In the genomic region with DNA sequence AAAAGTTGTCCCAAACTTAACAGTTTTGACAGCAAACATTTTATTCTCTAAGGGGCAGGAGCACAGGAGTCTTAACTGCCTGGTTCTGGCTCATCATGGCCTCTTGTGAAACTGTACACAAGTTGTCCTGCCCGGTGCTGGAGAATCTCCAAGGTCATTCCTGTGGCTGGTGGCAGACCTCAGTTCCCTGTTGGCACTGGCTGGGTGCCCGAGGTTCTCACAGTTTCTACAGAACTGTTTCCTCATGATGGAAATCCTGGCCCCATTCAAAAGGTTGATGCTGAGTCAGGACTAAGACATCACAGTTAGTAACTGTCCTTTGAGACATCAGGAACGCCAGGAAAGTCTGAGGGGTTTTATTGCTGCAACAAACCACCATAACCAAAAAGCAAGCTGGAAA, we compare ENCODE assay signal across 12 mouse cellular contexts. TPM values are rescaled to one million over a fixed set of nuclear protein-coding genes. Genes with fewer than 3 reads are reported as not detected.
A peak's percentile ranks its signal among the peaks of the same experiment; 100 is the strongest.
DNase-seq lines count a peak whose midpoint lies in the region; ATAC-seq and TF ChIP-seq lines count a peak whose summit lies in the region.
"Had no signal": no experiment of that assay in that cellular context is flagged by ENCODE, and none has a peak within 500 bp of the region (broad histone marks: within the 10 kb centered on the region; RNA-seq: fewer than 3 reads in every experiment).

No protein-coding gene starts in this region.

- TF ChIP-seq CTCF in liver, adult 2 months (IDR thresholded peaks at IDR 0.05; ENCODE audit: low read depth, low read length) = no peak
- no peak for TF ChIP-seq CTCF in liver, postnatal 0 days (IDR thresholded peaks at IDR 0.05; ENCODE audit: low read depth)

- no peaks in the 10 kb centered on the region for H3K36me3 ChIP-seq in liver, adult 2 months (ENCODE audit: control insufficient read depth, insufficient read depth, low read length)
- H3K36me3 ChIP-seq in liver, postnatal 0 days (replicated peaks; ENCODE audit: insufficient read depth, low read length) = no peaks in the 10 kb centered on the region
- H3K36me3 ChIP-seq in forebrain, embryonic 10.5 days (replicated peaks) = no peaks in the 10 kb centered on the region

- ATAC-seq in liver, postnatal 0 days = no peak
- ATAC-seq in hematopoietic stem cell, adult 5-6 weeks (replicated peaks in 1 of 2; ENCODE audit: insufficient read depth in 1 of 2, low FRiP score in 2 of 2, low TSS enrichment in 1 of 2, low read depth in 1 of 2, poor library complexity in 2 of 2, severe bottlenecking in 2 of 2) = peak; percentile 48 to 52
- no peak for ATAC-seq in CD4-positive, CD25-positive, alpha-beta regulatory T cell, adult 4 months

- intact Hi-C loops in heart, postnatal 10 days (cut with DNase I) = no loop called here

- no peaks in the 10 kb centered on the region for H3K79me2 ChIP-seq in liver, adult 2 months (ENCODE audit: control insufficient read depth, insufficient read depth, low read length)

- DNase-seq in liver, adult 2 months (ENCODE audit: extremely low read depth, low read depth, low spot score) = peak; percentile 98
- no peak for DNase-seq in liver, postnatal 0 days
- peak; percentile 89 for DNase-seq in adrenal gland, postnatal 25 days
- peak; percentile 55 to 66 for DNase-seq in lung, postnatal 4 days
- DNase-seq in heart, postnatal 10 days = no peak
- no peak for DNase-seq in forebrain, embryonic 10.5 days (ENCODE audit: extremely low spot score, low spot score)

- no peak for TF ChIP-seq EP300 in liver, postnatal 0 days (IDR thresholded peaks at IDR 0.05; ENCODE audit: low read depth)

- no peaks in the 10 kb centered on the region for H3K9me3 ChIP-seq in liver, postnatal 0 days (ENCODE audit: low read length)
- no peaks in the 10 kb centered on the region for H3K9me3 ChIP-seq in forebrain, embryonic 10.5 days

- WGBS in liver, adult 2 months = 10% methylated on average over 3 of the region's 3 CpGs
- WGBS in liver, postnatal 0 days (ENCODE audit: insufficient replicate concordance) = 46% methylated on average over 3 of the region's 3 CpGs
- 85% methylated on average over 3 of the region's 3 CpGs for WGBS in forebrain, embryonic 10.5 days

- H3K9ac ChIP-seq in liver, adult 2 months (ENCODE audit: low read depth, low read length) = no peak overlapping the region
- H3K9ac ChIP-seq in liver, postnatal 0 days (replicated peaks) = no peak overlapping the region

- no peak for TF ChIP-seq POLR2A in liver, adult 2 months (IDR thresholded peaks at IDR 0.05; ENCODE audit: extremely low read depth, insufficient read depth, low read length)

- no peaks in the 10 kb centered on the region for H3K27me3 ChIP-seq in liver, adult 2 months (ENCODE audit: control insufficient read depth, insufficient read depth, low read length)
- no peaks in the 10 kb centered on the region for H3K27me3 ChIP-seq in liver, postnatal 0 days (ENCODE audit: insufficient read depth, low read length)
- H3K27me3 ChIP-seq in forebrain, embryonic 10.5 days (ENCODE audit: poor library complexity, severe bottlenecking) = peaks cover 30% of the 10 kb centered on the region

- H3K4me2 ChIP-seq in liver, postnatal 0 days (ENCODE audit: low read depth, low read length) = no peak overlapping the region

- peak overlapping the region; percentile 34 for H3K27ac ChIP-seq in liver, adult 2 months (replicated peaks; ENCODE audit: insufficient read depth, low read depth, low read length)
- H3K27ac ChIP-seq in liver, postnatal 0 days (ENCODE audit: low read depth) = no peak overlapping the region
- H3K27ac ChIP-seq in forebrain, embryonic 10.5 days = no peak overlapping the region

- no peak overlapping the region for H3K4me3 ChIP-seq in liver, adult 2 months (ENCODE audit: insufficient read depth, low read depth, low read length)
- H3K4me3 ChIP-seq in liver, postnatal 0 days (ENCODE audit: low read depth, low read length) = no peak overlapping the region
- H3K4me3 ChIP-seq in forebrain, embryonic 10.5 days = no peak overlapping the region

- peaks cover 12% of the 10 kb centered on the region for H3K4me1 ChIP-seq in liver, adult 2 months (ENCODE audit: control insufficient read depth, insufficient read depth, low read length)
- H3K4me1 ChIP-seq in liver, postnatal 0 days (ENCODE audit: insufficient read depth) = no peaks in the 10 kb centered on the region
- H3K4me1 ChIP-seq in forebrain, embryonic 10.5 days = peaks cover 38% of the 10 kb centered on the region

RNA-seq across cellular contexts. Expression of a gene that starts 8.6 kb away (rescaled TPM):
- total RNA-seq in liver, adult 2 months (2014; rRNA removed) = 1.8 and 2.3 TPM in 2 replicates
- polyA plus RNA-seq in liver, adult 2 months (2012; rRNA removed) = 6.4 and 6.9 TPM in 2 replicates
- polyA plus RNA-seq in liver, postnatal 0 days (2015; fragmentation: Nextera tagmentation; extraction: Ambion mirVana) = 0.18 and 0.26 TPM in 2 replicates
- total RNA-seq in adrenal gland, postnatal 25 days (2021) = 9.0 and 10.2 TPM in 2 replicates
- not detected in 2 replicates for total RNA-seq in hematopoietic stem cell, adult 5-6 weeks (2017)
- 1 to 10 TPM; 3.5 to 3.9 TPM for total RNA-seq in heart, postnatal 10 days (2021)
- not detected for polyA plus RNA-seq in CD4-positive, CD25-positive, alpha-beta regulatory T cell, adult 4 months (2017; shearing (Covaris generic))
- 0.80 and 0.82 TPM in 2 replicates for polyA plus RNA-seq in forebrain, embryonic 10.5 days (2016; fragmentation: Nextera tagmentation; extraction: Ambion mirVana)

RNA-seq across cellular contexts. Expression of a gene that starts 28.6 kb away (rescaled TPM):
- not detected in 2 replicates for total RNA-seq in liver, adult 2 months (2014; rRNA removed)
- polyA plus RNA-seq in liver, adult 2 months (2012; rRNA removed) = not detected in 2 replicates
- polyA plus RNA-seq in liver, postnatal 0 days (2015; fragmentation: Nextera tagmentation; extraction: Ambion mirVana) = not detected in 2 replicates
- 0.62 and 0.64 TPM in 2 replicates for total RNA-seq in adrenal gland, postnatal 25 days (2021)
- not detected in 2 replicates for total RNA-seq in hematopoietic stem cell, adult 5-6 weeks (2017)
- total RNA-seq in heart, postnatal 10 days (2021) = not detected
- not detected for polyA plus RNA-seq in CD4-positive, CD25-positive, alpha-beta regulatory T cell, adult 4 months (2017; shearing (Covaris generic))
- not detected in 2 replicates for polyA plus RNA-seq in forebrain, embryonic 10.5 days (2016; fragmentation: Nextera tagmentation; extraction: Ambion mirVana)
- total RNA-seq: ES-E14 had no signal
- polyA plus RNA-seq: heart, embryonic 14.5 days; liver, embryonic 16.5 days had no signal

RNA-seq across cellular contexts. Expression of a gene that starts 39.8 kb away (rescaled TPM):
- not detected in 2 replicates for total RNA-seq in liver, adult 2 months (2014; rRNA removed)
- not detected in 2 replicates for polyA plus RNA-seq in liver, adult 2 months (2012; rRNA removed)
- polyA plus RNA-seq in liver, postnatal 0 days (2015; fragmentation: Nextera tagmentation; extraction: Ambion mirVana) = not detected in 2 replicates
- total RNA-seq in adrenal gland, postnatal 25 days (2021) = not detected in 2 replicates
- total RNA-seq in hematopoietic stem cell, adult 5-6 weeks (2017) = not detected in 2 replicates
- under 1 TPM; 0.25 to 0.41 TPM for total RNA-seq in heart, postnatal 10 days (2021)
- polyA plus RNA-seq in CD4-positive, CD25-positive, alpha-beta regulatory T cell, adult 4 months (2017; shearing (Covaris generic)) = not detected
- polyA plus RNA-seq in forebrain, embryonic 10.5 days (2016; fragmentation: Nextera tagmentation; extraction: Ambion mirVana) = not detected in 2 replicates
- total RNA-seq: ES-E14; layer of hippocampus, adult 8-10 months had no signal
- polyA plus RNA-seq: heart, embryonic 14.5 days; liver, embryonic 16.5 days had no signal

RNA-seq across cellular contexts. Expression of a gene that starts 41.4 kb away (rescaled TPM):
- 3.0 and 4.4 TPM in 2 replicates for total RNA-seq in liver, adult 2 months (2014; rRNA removed)
- 2.3 and 4.0 TPM in 2 replicates for polyA plus RNA-seq in liver, adult 2 months (2012; rRNA removed)
- 2.3 and 2.6 TPM in 2 replicates for polyA plus RNA-seq in liver, postnatal 0 days (2015; fragmentation: Nextera tagmentation; extraction: Ambion mirVana)
- total RNA-seq in adrenal gland, postnatal 25 days (2021) = 11.1 and 15.5 TPM in 2 replicates
- 2.0 and 4.8 TPM in 2 replicates for total RNA-seq in hematopoietic stem cell, adult 5-6 weeks (2017)
- total RNA-seq in heart, postnatal 10 days (2021) = 10 to 100 TPM; 27.1 to 36.6 TPM
- 1 to 10 TPM; 3.8 to 5.2 TPM for polyA plus RNA-seq in CD4-positive, CD25-positive, alpha-beta regulatory T cell, adult 4 months (2017; shearing (Covaris generic))
- polyA plus RNA-seq in forebrain, embryonic 10.5 days (2016; fragmentation: Nextera tagmentation; extraction: Ambion mirVana) = 8.0 and 8.1 TPM in 2 replicates

Comparison
In these comparisons a context has a peak if more than half of its experiments do, and no peak if none do; other contexts are left out.
1. DNase-seq: peak in liver, adult 2 months (single experiment), adrenal gland, postnatal 25 days (single experiment) and lung, postnatal 4 days (2 of 2); none in liver, postnatal 0 days (single experiment), heart, postnatal 10 days (0 of 2) and forebrain, embryonic 10.5 days (single experiment).
2. ATAC-seq: peak in hematopoietic stem cell, adult 5-6 weeks (2 of 2); none in liver, postnatal 0 days (single experiment) and CD4-positive, CD25-positive, alpha-beta regulatory T cell, adult 4 months (single experiment).